Mouse (Mus musculus): Measurements from ENCODE around the gene Akap6. TPM values are rescaled to one million over a fixed set of nuclear protein-coding genes. Genes with fewer than 3 reads are reported as not detected.

Gene Akap6
- total and polyA plus RNA-seq, 3 experiments, result 0.12 to 0.42 (median 0.33) TPM

DNA sequence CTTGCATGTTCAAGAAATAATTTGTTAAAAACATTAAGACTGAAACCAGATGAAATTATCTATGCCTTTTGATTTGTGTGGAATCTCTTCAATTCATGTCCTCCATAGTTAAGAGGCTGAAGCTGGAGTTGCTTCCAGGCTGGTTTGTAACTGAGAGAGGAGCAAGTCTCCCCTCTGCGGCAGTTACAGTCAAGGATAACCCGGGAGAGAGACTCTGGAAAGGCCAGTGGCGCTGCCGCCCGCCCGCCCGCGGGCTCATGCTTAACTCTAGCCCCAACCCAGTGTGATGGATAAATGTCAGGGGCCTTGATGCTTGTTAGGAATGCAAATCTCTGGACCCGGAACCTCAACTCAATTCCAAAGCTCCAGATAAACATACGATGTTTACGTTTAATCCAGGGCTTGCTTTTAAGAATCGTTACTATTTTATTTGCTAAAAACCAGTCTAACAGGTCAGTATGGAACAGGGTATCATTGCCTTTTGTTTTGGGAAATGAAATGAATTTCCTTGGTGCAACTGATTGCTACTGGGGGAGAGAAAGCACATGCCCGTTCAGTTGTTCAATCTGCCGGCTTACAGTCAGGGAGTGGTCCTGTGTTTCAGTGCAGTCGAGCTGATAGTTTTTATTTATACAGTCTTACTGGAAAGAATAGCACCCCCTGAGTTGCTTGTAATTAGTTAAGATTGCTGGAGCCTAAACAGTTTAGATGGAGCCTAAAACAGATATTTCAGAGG lies 946 bp downstream of the Akap6 start:
- Histone ChIP-seq H3K9ac (ENCODE audit: insufficient read depth, low read depth) (no peak overlapping the region), H3K36me3 (replicated peaks in 1 of 2; ENCODE audit: control insufficient read depth in 1 of 2, insufficient read depth in 1 of 2, low read length in 1 of 2) (no peaks in the 10 kb centered on the region), H3K4me1 (ENCODE audit: control insufficient read depth in 1 of 2, insufficient read depth in 2 of 2) (peaks cover 0 to 3% of the 10 kb centered on the region in 2 experiments; a peak in 1 of 4 replicates), H3K27me3 (replicated peaks) (no peaks in the 10 kb centered on the region), H3K9me3 (replicated peaks; ENCODE audit: low read length) (no peaks in the 10 kb centered on the region), H3K4me3 (replicated peaks in 1 of 3; ENCODE audit: low read depth in 2 of 3, low read length in 2 of 3, poor library complexity in 1 of 3) (no peak overlapping the region), H3K4me2 (ENCODE audit: insufficient read depth, low read depth, poor library complexity, severe bottlenecking) (no peak overlapping the region), H3K27ac (ENCODE audit: insufficient read depth, low read depth) (no peak overlapping the region), H3K79me2 (replicated peaks; ENCODE audit: control insufficient read depth, extremely low read depth, insufficient read depth, poor library complexity, severe bottlenecking) (no peaks in the 10 kb centered on the region)
- TF ChIP-seq CHD2 (IDR thresholded peaks at IDR 0.05; ENCODE audit: low read length), result no peak
- no peak for TF ChIP-seq USF1 (IDR thresholded peaks at IDR 0.05; ENCODE audit: low read depth, low read length)
- TF ChIP-seq ZKSCAN1 (IDR thresholded peaks at IDR 0.05; ENCODE audit: borderline replicate concordance, low read depth, low read length), result no peak
- TF ChIP-seq KAT2A (IDR thresholded peaks at IDR 0.05; ENCODE audit: insufficient replicate concordance, low read length), result no peak
- TF ChIP-seq JUN (IDR thresholded peaks at IDR 0.05; ENCODE audit: insufficient read depth, low read depth, low read length), result no peak
- TF ChIP-seq MEF2A (IDR thresholded peaks at IDR 0.05; ENCODE audit: borderline replicate concordance, low read depth, low read length), result no peak
- no peak for TF ChIP-seq RAD21 (IDR thresholded peaks at IDR 0.05; ENCODE audit: low read depth, low read length)
- no peak for TF ChIP-seq RCOR1 (conservative IDR thresholded peaks at IDR 0.05; ENCODE audit: low read depth, low read length)
- TF ChIP-seq NELFE (IDR thresholded peaks at IDR 0.05; ENCODE audit: low read depth, low read length), result no peak
- no peak for TF ChIP-seq HCFC1 (IDR thresholded peaks at IDR 0.05; ENCODE audit: low read depth, low read length)
- no peak for TF ChIP-seq CTCF (conservative IDR thresholded peaks at IDR 0.05 in 1 of 2, IDR thresholded peaks at IDR 0.05 in 1 of 2; ENCODE audit: low read depth in 2 of 2, low read length in 2 of 2)
- TF ChIP-seq BHLHE40 (IDR thresholded peaks at IDR 0.05; ENCODE audit: low read depth, low read length), result no peak
- TF ChIP-seq GABPA (IDR thresholded peaks at IDR 0.05; ENCODE audit: insufficient replicate concordance, low read depth, low read length), result no peak
- TF ChIP-seq EP300 (IDR thresholded peaks at IDR 0.05; ENCODE audit: low read length), result no peak
- no peak for TF ChIP-seq MXI1 (IDR thresholded peaks at IDR 0.05; ENCODE audit: low read depth, low read length)
- TF ChIP-seq MAZ (IDR thresholded peaks at IDR 0.05; ENCODE audit: low read depth, low read length), result no peak
- TF ChIP-seq JUND (conservative IDR thresholded peaks at IDR 0.05; ENCODE audit: low read depth, low read length), result no peak
- TF ChIP-seq TCF12 (IDR thresholded peaks at IDR 0.05; ENCODE audit: low read depth, low read length), result no peak
- dilution Hi-C loops (cut with MboI; ENCODE audit: extremely low pct_ligation_motif_present, extremely low pct_unique_long_range_greater_than_20kb, low sequenced_read_pairs) (no loop called here), in situ Hi-C loops (cut with MboI; ENCODE audit: low pct_ligation_motif_present, low pct_unique_long_range_greater_than_20kb, low sequenced_read_pairs) (no loop called here)
- DNase-seq (ENCODE audit: extremely low read depth), result no peak

DNA sequence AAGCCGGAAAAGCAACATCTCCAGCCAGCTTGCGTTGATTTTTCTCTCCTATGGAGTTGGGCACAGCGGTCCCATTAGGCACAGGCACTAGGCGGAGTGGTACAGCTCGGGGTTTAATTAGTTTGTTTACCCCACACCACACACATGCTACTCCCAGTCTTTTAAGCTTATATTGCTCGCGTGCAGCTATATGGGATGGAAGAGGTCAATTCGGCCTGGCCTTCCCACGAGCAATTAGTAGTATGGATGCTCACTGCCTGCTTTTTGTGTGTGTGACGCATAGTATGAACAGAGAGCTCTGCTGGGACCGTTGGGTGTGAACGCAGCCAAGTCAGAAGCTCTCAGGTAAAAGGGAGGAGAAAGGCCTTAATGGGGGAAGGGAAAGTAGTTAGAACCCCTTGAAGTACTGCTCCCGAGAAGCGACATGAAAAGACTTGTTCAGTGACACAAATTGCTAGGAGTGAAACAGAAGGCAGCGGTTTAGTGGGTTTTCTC lies 1.6 kb downstream of the Akap6 start:
- Histone ChIP-seq H3K4me1 (ENCODE audit: control insufficient read depth in 1 of 2, insufficient read depth in 2 of 2) (peaks cover 0 to 3% of the 10 kb centered on the region in 2 experiments; a peak in 1 of 4 replicates), H3K36me3 (replicated peaks in 1 of 2; ENCODE audit: control insufficient read depth in 1 of 2, insufficient read depth in 1 of 2, low read length in 1 of 2) (no peaks in the 10 kb centered on the region), H3K9ac (ENCODE audit: insufficient read depth, low read depth) (no peak overlapping the region), H3K4me3 (replicated peaks in 1 of 3; ENCODE audit: low read depth in 2 of 3, low read length in 2 of 3, poor library complexity in 1 of 3) (no peak overlapping the region), H3K9me3 (replicated peaks; ENCODE audit: low read length) (no peaks in the 10 kb centered on the region), H3K27me3 (replicated peaks) (no peaks in the 10 kb centered on the region), H3K79me2 (replicated peaks; ENCODE audit: control insufficient read depth, extremely low read depth, insufficient read depth, poor library complexity, severe bottlenecking) (no peaks in the 10 kb centered on the region), H3K27ac (ENCODE audit: insufficient read depth, low read depth) (no peak overlapping the region), H3K4me2 (ENCODE audit: insufficient read depth, low read depth, poor library complexity, severe bottlenecking) (peak overlapping the region; percentile 34)
- TF ChIP-seq POLR2A (IDR thresholded peaks at IDR 0.05; ENCODE audit: low read depth, low read length) (no peak), MEF2A (IDR thresholded peaks at IDR 0.05; ENCODE audit: borderline replicate concordance, low read depth, low read length) (no peak), MAX (IDR thresholded peaks at IDR 0.05; ENCODE audit: low read length) (no peak), ZMIZ1 (IDR thresholded peaks at IDR 0.05; ENCODE audit: low read depth, low read length) (no peak), KAT2A (IDR thresholded peaks at IDR 0.05; ENCODE audit: insufficient replicate concordance, low read length) (no peak), GABPA (IDR thresholded peaks at IDR 0.05; ENCODE audit: insufficient replicate concordance, low read depth, low read length) (no peak), RCOR1 (conservative IDR thresholded peaks at IDR 0.05; ENCODE audit: low read depth, low read length) (no peak), PAX5 (IDR thresholded peaks at IDR 0.05; ENCODE audit: low read length) (no peak), ZC3H11A (IDR thresholded peaks at IDR 0.05; ENCODE audit: low read depth, low read length) (no peak)
- dilution Hi-C loops (cut with MboI; ENCODE audit: extremely low pct_ligation_motif_present, extremely low pct_unique_long_range_greater_than_20kb, low sequenced_read_pairs) (no loop called here), in situ Hi-C loops (cut with MboI; ENCODE audit: low pct_ligation_motif_present, low pct_unique_long_range_greater_than_20kb, low sequenced_read_pairs) (no loop called here)
- DNase-seq (ENCODE audit: extremely low read depth), result no peak
